Comparison of ENCODE assay signal across 15 mouse cellular contexts in genomic region chr7:132964395-132964794, GRCm38 (mm10).
"Had no signal": no experiment of that assay in that cellular context is flagged by ENCODE, and none has a peak within 500 bp of the region (broad histone marks: within the 10 kb centered on the region; RNA-seq: fewer than 3 reads in every experiment).

No protein-coding gene starts in this region.

- H3K4me3 ChIP-seq: layer of hippocampus, adult 2 months; left cerebral cortex, adult 2 months; liver, embryonic 13.5 days had no signal

- DNase-seq: layer of hippocampus, adult 9-11 months; layer of hippocampus, postnatal 36 days; liver, embryonic 13.5 days; lung, adult 2 months; lung, postnatal 14 days; lung, postnatal 4 days; midbrain, embryonic 14.5 days; thymus, adult 2 months; thymus, postnatal 25 days had no signal

- H3K9me3 ChIP-seq: liver, embryonic 13.5 days had no signal

- H3K9ac ChIP-seq: liver, embryonic 13.5 days had no signal

- ATAC-seq: inflammation-experienced regulatory T-cells, adult 6 months; intestine, embryonic 16.5 days had no signal

- H3K4me2 ChIP-seq: liver, embryonic 13.5 days; midbrain, embryonic 11.5 days had no signal

- H3K27me3 ChIP-seq: liver, embryonic 13.5 days had no signal

- H3K27ac ChIP-seq: layer of hippocampus, adult 2 months; left cerebral cortex, adult 2 months; liver, embryonic 13.5 days; stomach, postnatal 0 days had no signal
